Mouse (Mus musculus) lung, embryonic 15.5 days (tissue): Measurements from ENCODE around the gene Npb. TPM values are rescaled to one million over a fixed set of nuclear protein-coding genes. Genes with fewer than 3 reads are reported as not detected.

Experiments
- ATAC-seq: fragments of 200-750 bp; cut with Nextera tagmentation; 2 replicates; pipeline ENCODE4 v1.8.0; 2017; ENCODE audit warnings: moderate number of reproducible peaks, borderline replicate concordance; ENCODE audit not compliant: low FRiP score, low TSS enrichment; ENCODE audit errors: extremely low read depth
- H3K27ac ChIP-seq: fragments of 300-500 bp; sonication (generic); 2 replicates; pipeline ENCODE4 v1.5.1; 2015; ENCODE audit warnings: moderate library complexity, mild to moderate bottlenecking, inconsistent platforms
- H3K27me3 ChIP-seq: fragments of 300-500 bp; sonication (generic); 2 replicates; pipeline ENCODE4 v1.6.1; 2015; ENCODE audit warnings: inconsistent platforms
- H3K36me3 ChIP-seq: fragments of 300-500 bp; sonication (generic); 2 replicates; pipeline ENCODE4 v1.6.1; 2015; ENCODE audit warnings: inconsistent platforms
- H3K4me1 ChIP-seq: fragments of 300-500 bp; sonication (generic); 2 replicates; pipeline ENCODE4 v1.6.1; 2015; ENCODE audit warnings: inconsistent platforms
- H3K4me2 ChIP-seq: fragments of 300-500 bp; sonication (generic); 2 replicates; pipeline ENCODE4 v1.6.1; 2015; ENCODE audit warnings: inconsistent platforms, mild to moderate bottlenecking, moderate library complexity
- H3K4me3 ChIP-seq: fragments of 300-500 bp; sonication (generic); 2 replicates; pipeline ENCODE4 v1.5.1; 2015; ENCODE audit warnings: mild to moderate bottlenecking, inconsistent platforms
- H3K9ac ChIP-seq: fragments of 300-500 bp; sonication (generic); 2 replicates; pipeline ENCODE4 v1.6.1; 2015; ENCODE audit warnings: inconsistent platforms
- H3K9me3 ChIP-seq: fragments of 300-500 bp; sonication (generic); 2 replicates; pipeline ENCODE4 v1.6.1; 2016; ENCODE audit warnings: inconsistent platforms
- WGBS: fragments of 180-500 bp; shearing (Covaris S2); methylation state at CpG from one replicate; pipeline ENCODE4 v1.1.7; 2015; 5-methylcytosine and 5-hydroxymethylcytosine counted together
- polyA plus RNA-seq: library from polyadenylated mRNA; unstranded; fragments of >200 nt; fragmentation: Nextera tagmentation; extraction: Ambion mirVana; gene quantifications from 2 replicates; pipeline ENCODE4 v1.2.1, GENCODE M21; 2015

The Npb gene
- polyA plus RNA-seq, 1 experiment from 2014 or later = 1.4 TPM

GRCm38 (mm10) chr11:120605667-120606066, 2.6 kb upstream of the Npb start:
- Histone ChIP-seq H3K9ac (no peak overlapping the region), H3K36me3 (peaks cover 44% of the 10 kb centered on the region), H3K27me3 (0 out of 2 replicates have a peak, but pooled peaks cover 10% of the 10 kb centered on the region), H3K27ac (no peak overlapping the region), H3K9me3 (no peaks in the 10 kb centered on the region), H3K4me2 (no peak overlapping the region), H3K4me1 (peaks cover 26% of the 10 kb centered on the region), H3K4me3 (no peak overlapping the region)
- ATAC-seq = no peak
- WGBS = 82% methylated on average over 7 of the region's 7 CpGs

- ATAC-seq = no peak
- H3K27me3 ChIP-seq = 0 out of 2 replicates have a peak, but pooled peaks cover 10% of the 10 kb centered on the region
- 69% methylated on average over 4 of the region's 4 CpGs for WGBS
- H3K4me1 ChIP-seq = peaks cover 26% of the 10 kb centered on the region
- no peaks in the 10 kb centered on the region for H3K9me3 ChIP-seq
- no peak overlapping the region for H3K4me3 ChIP-seq
- peaks cover 52% of the 10 kb centered on the region for H3K36me3 ChIP-seq
- no peak overlapping the region for H3K4me2 ChIP-seq
- no peak overlapping the region for H3K9ac ChIP-seq
- H3K27ac ChIP-seq = peak overlapping the region; percentile 9
These were observed 1.5 kb upstream of the Npb start for GRCm38 (mm10) chr11:120606764-120607163.

GRCm38 (mm10) chr11:120609250-120609649, 973 bp downstream of the Npb start:
- peaks cover 49% of the 10 kb centered on the region for H3K36me3 ChIP-seq
- no peak overlapping the region for H3K9ac ChIP-seq
- no peaks in the 10 kb centered on the region for H3K9me3 ChIP-seq
- no peak overlapping the region for H3K4me3 ChIP-seq
- no peak overlapping the region for H3K27ac ChIP-seq
- H3K4me2 ChIP-seq = peak overlapping the region; percentile 75; the same call in 1 of the 2 replicates
- H3K27me3 ChIP-seq = 0 out of 2 replicates have a peak, but pooled peaks cover 10% of the 10 kb centered on the region
- no peak; the same call in 1 of the 2 replicates for ATAC-seq
- peaks cover 26% of the 10 kb centered on the region for H3K4me1 ChIP-seq
- 40% methylated on average over 8 of the region's 8 CpGs for WGBS

GRCm38 (mm10) chr11:120610477-120611046, 2.3 kb downstream of the Npb start:
- peaks cover 41% of the 10 kb centered on the region for H3K36me3 ChIP-seq
- peaks cover 26% of the 10 kb centered on the region for H3K4me1 ChIP-seq
- no peak overlapping the region for H3K4me2 ChIP-seq
- H3K9ac ChIP-seq = no peak overlapping the region
- 0 out of 2 replicates have a peak, but pooled peaks cover 10% of the 10 kb centered on the region for H3K27me3 ChIP-seq
- 85% methylated on average over 9 of the region's 9 CpGs for WGBS
- H3K9me3 ChIP-seq = no peaks in the 10 kb centered on the region
- no peak overlapping the region for H3K27ac ChIP-seq
- H3K4me3 ChIP-seq = no peak overlapping the region
- ATAC-seq = no peak

GRCm38 (mm10) chr11:120612763-120613162, 4.5 kb downstream of the Npb start:
- H3K27ac ChIP-seq = no peak overlapping the region
- no peak for ATAC-seq
- no peak overlapping the region for H3K4me2 ChIP-seq
- H3K27me3 ChIP-seq = 0 out of 2 replicates have a peak, but pooled peaks cover 10% of the 10 kb centered on the region
- 36% methylated on average over 6 of the region's 6 CpGs for WGBS
- H3K4me3 ChIP-seq = no peak overlapping the region
- no peak overlapping the region for H3K9ac ChIP-seq
- no peaks in the 10 kb centered on the region for H3K9me3 ChIP-seq
- peaks cover 37% of the 10 kb centered on the region for H3K36me3 ChIP-seq
- peaks cover 27% of the 10 kb centered on the region for H3K4me1 ChIP-seq

- Histone ChIP-seq H3K4me2 (no peak overlapping the region), H3K9me3 (no peaks in the 10 kb centered on the region), H3K4me1 (peaks cover 23% of the 10 kb centered on the region), H3K4me3 (no peak overlapping the region), H3K27ac (no peak overlapping the region), H3K27me3 (0 out of 2 replicates have a peak, but pooled peaks cover 9% of the 10 kb centered on the region), H3K9ac (no peak overlapping the region), H3K36me3 (peaks cover 43% of the 10 kb centered on the region)
- 85% methylated on average over 9 of the region's 10 CpGs for WGBS
- ATAC-seq = no peak
These were observed 5.2 kb downstream of the Npb start for GRCm38 (mm10) chr11:120613481-120613972.

- no peak overlapping the region for H3K9ac ChIP-seq
- no peak overlapping the region for H3K27ac ChIP-seq
- 84% methylated on average over 8 of the region's 8 CpGs for WGBS
- no peak for ATAC-seq
- H3K4me3 ChIP-seq = no peak overlapping the region
- H3K27me3 ChIP-seq = 0 out of 2 replicates have a peak, but pooled peaks cover 4% of the 10 kb centered on the region
- no peaks in the 10 kb centered on the region for H3K9me3 ChIP-seq
- peaks cover 18% of the 10 kb centered on the region for H3K4me1 ChIP-seq
- no peak overlapping the region for H3K4me2 ChIP-seq
- H3K36me3 ChIP-seq = peaks cover 48% of the 10 kb centered on the region
These were observed 5.7 kb downstream of the Npb start for GRCm38 (mm10) chr11:120613976-120614375.

GRCm38 (mm10) chr11:120615167-120615566, 6.9 kb downstream of the Npb start:
- 90% methylated on average over 6 of the region's 6 CpGs for whole genome bisulfite sequencing
- no peaks in the 10 kb centered on the region for H3K27me3 ChIP-seq
- ATAC-seq = no peak
- H3K9me3 ChIP-seq = no peaks in the 10 kb centered on the region
- H3K27ac ChIP-seq = no peak overlapping the region
- peaks cover 59% of the 10 kb centered on the region for H3K36me3 ChIP-seq
- no peak overlapping the region for H3K9ac ChIP-seq
- peaks cover 14% of the 10 kb centered on the region for H3K4me1 ChIP-seq
- H3K4me3 ChIP-seq = no peak overlapping the region
- no peak overlapping the region for H3K4me2 ChIP-seq

- H3K27ac ChIP-seq = no peak overlapping the region
- H3K9me3 ChIP-seq = no peaks in the 10 kb centered on the region
- H3K4me1 ChIP-seq = peaks cover 14% of the 10 kb centered on the region
- ATAC-seq = no peak
- 90% methylated on average over 11 of the region's 11 CpGs for WGBS
- no peaks in the 10 kb centered on the region for H3K27me3 ChIP-seq
- no peak overlapping the region for H3K4me3 ChIP-seq
- no peak overlapping the region for H3K4me2 ChIP-seq
- no peak overlapping the region for H3K9ac ChIP-seq
- peaks cover 62% of the 10 kb centered on the region for H3K36me3 ChIP-seq
These were observed 7.4 kb downstream of the Npb start for GRCm38 (mm10) chr11:120615606-120616203.

GRCm38 (mm10) chr11:120616617-120617294, 8.5 kb downstream of the Npb start:
- H3K27ac ChIP-seq = no peak overlapping the region

GRCm38 (mm10) chr11:120617519-120618112, 9.3 kb downstream of the Npb start, which contains the start of gene Pcyt2:
Gene Pcyt2, minus strand, starts transcription at chr11:120617936.
- Histone ChIP-seq H3K9ac (peak within 1 kb of the TSS; percentile 86), H3K4me3 (peak within 1 kb of the TSS; percentile 95), H3K27ac (peak within 1 kb of the TSS; percentile 68), H3K4me1 (peaks cover 14% of the 10 kb centered on the region), H3K36me3 (peaks cover 52% of the 10 kb centered on the region), H3K9me3 (no peaks in the 10 kb centered on the region), H3K27me3 (no peaks in the 10 kb centered on the region), H3K4me2 (peak within 1 kb of the TSS; percentile 89)
- WGBS = under 1% methylated on average over 56 of the region's 56 CpGs
- ATAC-seq = peak; percentile 92

More at GRCm38 (mm10) chr11:120616617-120617294, 8.5 kb downstream of the Npb start:
- ATAC-seq = no peak
- H3K9me3 ChIP-seq = no peaks in the 10 kb centered on the region
- H3K4me3 ChIP-seq = peak overlapping the region; percentile 95
- H3K27me3 ChIP-seq = no peaks in the 10 kb centered on the region
- H3K4me2 ChIP-seq = peak overlapping the region; percentile 89
- WGBS = 38% methylated on average over 4 of the region's 4 CpGs
- H3K9ac ChIP-seq = peak overlapping the region; percentile 86
- H3K4me1 ChIP-seq = peaks cover 14% of the 10 kb centered on the region
- H3K36me3 ChIP-seq = peaks cover 57% of the 10 kb centered on the region
